Mouse (Mus musculus) ES-Bruce4 (cell line): ENCODE results near the gene Scmh1.

Experiments used
- CTCF ChIP-seq: IDR thresholded peaks from one replicate; pipeline ENCODE4 v1.8.1; 2011; ENCODE audit warnings: low read depth, low read length
- EP300 ChIP-seq: IDR thresholded peaks from 2 replicates; pipeline ENCODE4 v1.6.1; 2011; ENCODE audit warnings: low read depth, low read length; ENCODE audit not compliant: insufficient read depth
- POLR2A ChIP-seq: IDR thresholded peaks from one replicate; pipeline ENCODE4 v1.8.1; 2011; ENCODE audit warnings: low read length; ENCODE audit not compliant: insufficient read depth

DNA sequence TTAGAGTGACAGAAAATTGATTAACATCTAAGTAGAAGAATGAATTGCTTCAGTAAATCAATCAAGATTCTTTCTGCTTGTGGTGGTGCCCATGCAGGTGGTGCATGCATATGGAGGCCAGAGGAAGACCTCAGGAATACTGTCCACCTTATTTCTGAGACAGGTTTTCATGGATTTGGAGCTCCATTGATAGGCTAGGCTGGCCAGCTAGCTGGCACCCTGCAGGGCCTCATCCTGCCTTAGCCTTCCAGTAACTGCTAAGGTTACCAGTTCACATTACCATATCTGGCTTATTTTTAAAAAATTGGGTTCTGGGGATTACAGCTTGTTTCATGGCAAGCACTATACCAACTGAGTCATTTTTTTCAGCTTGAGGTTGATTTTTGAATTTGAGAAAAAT, 15.1 kb downstream of the Scmh1 start:
- no peak for TF ChIP-seq POLR2A
- TF ChIP-seq CTCF, result no peak
- TF ChIP-seq EP300, result no peak
